Mouse (Mus musculus) megakaryocyte-erythroid progenitor cell, adult 5-6 weeks (primary cell): ENCODE measurements at regions not wholly inside any gene's neighbourhood (a gene's known extent, or its start where the extent isn't known, plus 50 kb on each side); places are given as distances from the start of the nearest gene placed in this dataset.

ENCODE experiments used
- ATAC-seq: replicated peaks from 2 replicates; pipeline ENCODE4 v1.8.0; 2016; ENCODE audit warnings: mild to moderate bottlenecking, inconsistent platforms; ENCODE audit not compliant: severe bottlenecking, poor library complexity, low FRiP score, low TSS enrichment

DNA sequence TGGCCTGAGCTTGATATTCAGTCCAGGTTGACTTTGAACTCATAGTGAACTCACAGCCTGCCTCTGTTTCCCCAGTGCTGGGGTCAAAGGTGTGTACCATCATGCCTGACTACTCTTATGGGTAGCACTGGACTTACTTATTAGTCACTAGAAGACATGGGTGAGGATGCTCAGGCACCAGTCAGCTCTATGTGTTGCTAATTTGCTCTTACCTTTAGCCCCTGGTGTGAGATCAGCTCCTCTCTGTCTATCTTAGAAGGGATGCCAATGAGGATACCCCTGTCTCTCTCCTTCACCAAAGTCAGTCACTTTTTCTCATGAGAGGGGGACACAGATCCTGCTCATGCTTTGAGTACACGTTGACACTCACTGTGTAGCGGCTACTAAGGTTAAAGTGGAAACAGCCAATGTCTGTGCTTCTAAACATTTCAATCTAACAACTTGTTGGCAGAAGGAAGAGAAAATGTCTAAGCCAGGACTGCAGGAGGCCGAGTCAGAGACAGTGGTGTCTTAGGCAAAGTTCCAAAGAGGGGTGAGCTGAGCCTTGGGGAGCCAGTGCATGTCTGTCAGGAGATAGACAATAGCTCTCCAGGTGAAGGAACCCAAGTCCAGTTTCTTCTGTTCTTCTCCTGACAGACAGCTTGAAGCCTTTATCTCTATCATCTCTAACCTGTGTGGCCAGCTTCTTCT is 78.2 kb upstream of the Mkln1 start:
- ATAC-seq, result no peak

DNA sequence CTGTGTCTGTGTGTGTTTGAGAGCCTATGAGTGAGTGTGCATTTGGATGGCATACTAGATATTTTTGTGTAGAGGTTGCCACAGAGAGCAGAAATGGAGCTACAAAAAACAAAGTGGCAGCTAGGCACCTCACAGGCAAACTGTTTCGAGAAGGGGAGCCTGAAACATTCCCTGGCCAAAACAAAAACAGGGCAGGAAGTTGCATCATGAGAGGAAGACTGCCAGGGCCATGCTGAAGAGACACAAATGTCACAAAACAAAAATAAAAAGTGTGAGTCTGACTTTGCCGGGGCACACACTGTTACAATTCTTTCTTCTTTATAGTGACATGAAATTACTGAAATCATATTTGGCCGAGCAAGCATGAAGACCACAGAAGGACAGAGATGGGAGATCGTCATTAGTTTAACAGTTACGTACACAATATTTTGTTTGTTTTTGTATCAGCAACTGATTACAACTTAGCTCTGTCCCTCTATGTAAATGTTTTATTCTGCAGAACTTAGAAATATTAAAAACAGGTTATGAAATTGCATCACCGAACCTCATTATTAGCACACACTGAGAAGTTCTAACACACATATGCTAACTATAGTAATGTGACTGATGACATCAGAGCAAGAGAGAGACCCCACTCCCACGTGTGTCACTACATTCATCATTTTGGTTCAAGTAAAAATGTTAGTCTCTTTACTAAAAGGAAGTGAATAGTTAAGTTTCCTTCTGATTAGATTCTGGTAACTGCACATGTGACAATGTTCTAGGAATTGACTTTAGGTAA is 77.3 kb upstream of the Mkln1 start:
- ATAC-seq, result no peak

DNA sequence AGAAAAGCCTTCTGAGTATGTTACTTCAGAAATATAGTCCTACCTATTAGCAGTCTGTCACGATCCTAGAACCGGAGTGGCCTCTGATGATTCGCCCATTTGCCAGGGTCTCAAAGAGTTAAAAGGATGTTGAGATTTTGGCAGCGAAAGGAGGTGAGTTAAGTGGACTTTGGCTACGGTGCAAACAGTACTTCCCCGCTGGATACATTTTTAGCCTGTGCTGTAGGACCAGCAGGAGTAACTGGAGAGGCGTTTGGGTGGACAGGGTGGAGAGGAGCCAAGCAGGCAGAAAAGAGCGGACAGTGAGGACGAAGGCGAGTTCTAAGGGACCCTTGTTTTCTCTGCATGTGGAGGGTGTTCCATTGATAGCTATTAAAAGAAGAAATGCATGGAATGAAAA is 76.6 kb upstream of the Mkln1 start:
- no peak for ATAC-seq

DNA sequence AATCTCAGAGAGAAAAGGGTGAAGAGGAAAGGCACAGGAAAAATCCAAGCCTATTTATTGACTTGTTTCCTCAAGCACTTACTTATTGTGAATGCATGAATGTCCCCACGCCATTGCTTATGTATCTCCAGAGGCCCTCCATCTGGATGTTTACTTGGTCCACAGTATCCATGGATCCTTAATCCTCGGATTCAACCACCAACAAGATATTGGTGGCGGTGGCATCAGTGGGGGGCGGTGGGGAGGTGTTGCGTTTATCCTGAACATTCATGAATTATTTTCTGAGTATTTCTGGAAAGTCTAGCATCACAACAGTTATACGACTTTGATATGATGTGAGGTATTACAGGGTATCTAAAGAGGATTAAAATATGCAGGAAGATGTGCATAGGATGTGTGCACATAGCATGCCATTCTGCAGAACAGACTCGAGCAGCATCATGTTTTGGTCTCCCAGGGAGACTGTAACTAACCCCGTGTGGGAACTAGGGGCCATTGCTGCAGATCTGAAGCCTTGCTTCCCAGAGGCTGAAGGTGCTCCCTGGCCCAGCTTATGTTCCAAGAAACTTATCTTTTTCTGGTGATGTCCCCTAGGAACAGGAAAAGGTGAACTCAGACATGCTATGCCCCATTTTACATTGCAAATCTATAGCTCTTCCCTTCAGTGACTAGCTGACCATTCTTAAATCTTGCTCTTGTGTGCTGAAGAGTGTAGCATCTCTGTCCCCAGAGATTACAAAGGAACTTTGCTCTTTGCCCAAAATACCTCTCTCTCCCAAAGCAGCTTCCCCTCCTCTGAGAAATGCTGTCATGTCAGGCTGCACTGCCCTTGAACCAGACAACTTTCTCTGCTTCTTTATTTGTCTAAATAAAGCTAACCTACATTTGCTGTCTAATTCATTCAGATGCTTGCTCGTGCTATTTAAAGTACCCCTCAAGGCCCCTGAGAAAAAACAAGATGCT is 75.0 kb upstream of the Mkln1 start:
- ATAC-seq, result no peak

- ATAC-seq, result no peak
These were observed 73.8 kb upstream of the Mkln1 start for GRCm38 (mm10) chr6:31324717-31325116.

GRCm38 (mm10) chr6:31325621-31326020 is 72.9 kb upstream of the Mkln1 start:
- no peak for ATAC-seq

DNA sequence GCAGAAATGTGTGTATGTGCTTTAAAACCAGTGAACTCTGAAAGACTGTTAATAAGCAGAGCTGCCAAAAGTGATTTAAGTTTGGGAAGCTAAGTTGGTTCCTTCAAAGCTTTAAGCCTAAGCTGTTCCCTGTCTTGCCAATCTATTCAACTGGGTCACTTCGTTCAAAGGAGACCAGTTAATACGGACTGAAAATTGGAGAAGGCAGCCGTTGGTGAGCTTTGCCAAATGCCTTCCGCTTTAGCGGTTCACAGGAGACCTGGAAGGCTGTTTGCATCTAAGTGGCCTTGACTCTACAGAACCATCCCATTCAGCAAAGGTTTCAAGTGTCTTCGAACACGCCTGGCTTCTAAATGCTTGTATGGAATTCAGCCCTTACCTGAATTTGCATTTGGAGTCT is 68.2 kb upstream of the Mkln1 start:
- no peak for ATAC-seq

GRCm38 (mm10) chr6:31330868-31331267 is 67.7 kb upstream of the Mkln1 start:
- ATAC-seq, result no peak

DNA sequence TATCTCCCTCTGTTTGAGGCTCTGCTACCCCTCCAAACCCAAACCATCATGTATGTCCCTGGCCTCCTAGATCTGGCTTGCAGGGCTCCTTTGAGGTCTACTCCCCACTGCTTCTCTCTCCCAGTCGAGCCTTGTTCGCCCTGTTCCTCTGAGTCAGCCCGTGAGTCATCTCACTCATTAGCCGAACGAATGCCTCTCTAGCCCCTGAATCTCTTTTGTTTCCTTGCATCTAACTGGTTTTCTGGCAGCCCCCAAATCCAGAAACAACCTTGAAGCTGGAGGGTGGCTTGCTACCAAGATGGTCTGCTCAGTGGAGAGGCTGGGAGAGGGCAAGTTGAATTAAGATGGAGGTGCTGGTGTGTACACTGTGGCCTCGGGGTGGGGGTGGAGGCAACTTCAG is 66.3 kb upstream of the Mkln1 start:
- ATAC-seq, result no peak

DNA sequence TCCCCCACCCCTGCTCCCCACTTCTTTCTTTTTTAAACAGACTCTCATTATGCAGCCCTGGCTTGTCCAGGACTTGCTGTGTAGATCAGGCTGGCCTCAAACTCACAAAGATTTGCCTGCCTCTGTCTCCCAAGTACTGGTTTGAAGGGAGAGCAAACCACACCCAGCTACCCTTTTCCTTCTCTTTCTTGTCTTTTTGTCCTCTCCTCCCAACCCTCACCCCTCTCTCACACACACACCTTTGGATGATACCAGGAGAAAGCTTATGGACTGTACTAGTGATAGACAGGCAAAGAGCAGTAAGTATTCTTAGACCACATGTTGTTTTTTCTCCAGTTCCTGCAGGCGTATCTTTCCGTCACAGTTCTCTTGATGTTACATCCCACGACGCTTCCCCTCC is 65.8 kb upstream of the Mkln1 start:
- ATAC-seq, result no peak

DNA sequence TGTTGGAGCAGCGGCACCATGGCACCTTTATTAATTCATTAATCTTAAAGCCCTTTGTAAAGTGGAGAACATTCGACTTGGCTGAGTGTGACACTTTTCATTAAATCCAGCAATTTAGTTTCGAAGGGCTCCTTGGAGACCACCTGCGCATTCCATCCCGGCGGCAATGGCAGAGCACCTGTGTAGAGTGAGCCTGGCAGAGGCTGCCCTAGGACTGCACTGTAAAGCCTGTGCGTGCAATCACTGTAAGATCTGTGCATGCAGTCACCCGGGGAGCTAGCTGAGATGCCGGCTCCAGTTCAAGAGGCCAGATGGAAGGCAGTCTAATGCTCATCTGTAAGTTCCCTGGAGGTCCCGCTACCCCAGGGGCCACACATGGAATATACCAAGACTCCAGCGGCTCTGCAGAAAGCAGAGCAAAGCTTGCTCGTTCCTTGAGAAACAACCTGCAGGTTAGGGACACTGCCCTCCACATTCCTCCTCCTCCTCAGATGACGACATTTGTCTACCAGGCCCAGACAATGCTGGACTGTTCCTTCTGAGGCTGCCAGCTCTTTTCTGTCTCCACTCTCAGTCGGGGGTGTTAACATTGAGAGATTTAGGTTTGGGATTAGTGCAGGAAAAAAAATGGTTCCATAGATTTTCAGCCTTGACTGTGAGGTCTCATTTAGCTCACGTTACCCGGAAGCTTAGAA is 65.2 kb upstream of the Mkln1 start:
- ATAC-seq, result no peak

DNA sequence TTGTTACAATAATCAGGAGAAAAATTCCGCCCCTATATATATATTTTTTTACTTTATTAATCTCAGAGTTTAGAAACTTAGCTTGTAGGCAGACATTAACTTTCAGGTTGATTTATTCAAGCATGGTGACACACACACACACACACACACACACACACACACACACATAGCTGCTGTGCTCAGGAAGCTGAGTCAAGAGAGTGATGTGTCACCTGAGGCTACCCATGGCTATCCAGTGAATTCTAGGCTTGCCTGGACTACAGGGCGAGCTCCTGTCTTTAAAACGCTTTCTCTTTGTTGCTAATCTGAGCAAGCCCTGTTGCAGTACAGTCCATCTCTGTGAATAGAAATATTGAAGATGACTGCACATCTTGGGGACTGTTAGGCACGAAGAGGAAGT is 64.4 kb upstream of the Mkln1 start:
- ATAC-seq, result no peak

DNA sequence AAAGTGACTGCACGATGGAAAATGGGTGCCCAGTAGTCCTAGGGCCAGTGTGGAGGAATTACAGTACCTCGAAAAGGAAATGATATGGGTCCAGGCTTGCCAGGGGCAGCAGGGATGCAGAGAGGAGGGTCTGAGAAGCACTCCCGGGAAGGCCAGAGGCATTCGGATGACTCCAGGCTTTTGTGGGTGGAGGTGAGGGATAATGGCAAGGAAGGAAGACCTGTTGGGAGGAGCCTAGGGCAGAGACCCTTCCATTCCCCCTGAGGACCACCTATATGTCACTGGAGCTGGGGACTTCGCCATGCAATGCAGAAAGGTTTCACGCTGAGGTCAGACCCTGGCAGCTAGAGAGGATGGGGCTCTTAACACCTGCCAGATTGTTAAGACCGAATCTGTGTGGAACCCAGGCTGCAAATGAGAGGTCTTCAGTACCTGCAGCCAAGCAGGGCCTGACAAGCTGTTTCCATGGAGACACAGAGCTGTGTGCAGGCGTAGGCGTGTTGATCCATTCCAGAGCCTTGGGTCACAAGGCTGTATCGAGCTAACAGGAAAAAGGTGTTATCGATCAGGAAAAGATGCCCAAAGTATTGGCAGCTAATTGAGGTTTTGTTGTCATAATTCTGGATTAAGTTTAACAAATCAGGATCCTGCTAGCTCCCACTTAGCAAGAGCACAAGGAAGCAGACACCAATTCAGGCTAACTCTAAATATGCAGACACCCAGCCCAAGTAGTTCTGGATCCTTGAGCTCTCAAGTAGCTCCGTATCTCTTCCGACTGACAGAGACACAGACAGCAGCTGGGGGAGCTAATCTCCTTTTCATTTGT is 59.2 kb upstream of the Mkln1 start:
- no peak for ATAC-seq

GRCm38 (mm10) chr6:31339948-31340250 is 58.6 kb upstream of the Mkln1 start:
- ATAC-seq, result no peak

DNA sequence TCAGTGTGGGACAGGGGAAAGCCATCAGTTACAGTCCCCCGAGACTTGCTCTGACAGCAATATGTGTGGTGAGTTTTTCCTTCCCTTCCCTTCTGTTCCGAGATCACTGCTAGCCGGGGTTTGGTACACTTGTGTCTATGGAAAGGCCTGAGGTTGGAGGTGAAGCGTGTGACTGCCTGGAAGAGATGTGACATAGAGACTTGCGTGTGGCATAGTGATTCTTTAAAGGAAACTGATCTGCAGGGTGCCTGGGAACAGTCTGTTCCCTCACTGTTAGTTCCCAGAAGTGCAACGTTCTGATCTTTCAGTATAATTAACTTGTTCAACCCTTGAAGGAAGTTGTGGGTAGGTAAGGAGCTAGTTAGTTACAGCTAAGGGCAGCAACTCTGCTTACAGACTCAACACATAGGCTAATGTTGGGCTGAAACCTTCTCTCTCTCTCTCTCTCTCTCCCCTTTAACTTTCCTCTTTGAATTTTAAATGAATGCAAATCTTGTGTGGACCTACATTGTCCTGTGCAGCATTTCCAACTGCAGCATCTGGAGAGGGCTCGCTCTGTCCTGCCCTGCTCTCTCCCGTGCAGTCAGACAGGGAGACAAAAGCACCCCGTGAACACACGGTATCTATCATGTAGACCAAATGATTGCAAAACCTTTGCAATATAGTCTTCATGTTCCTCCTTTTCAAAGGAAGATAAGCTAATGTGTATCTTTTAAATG is 53.0 kb upstream of the Mkln1 start:
- no peak for ATAC-seq

DNA sequence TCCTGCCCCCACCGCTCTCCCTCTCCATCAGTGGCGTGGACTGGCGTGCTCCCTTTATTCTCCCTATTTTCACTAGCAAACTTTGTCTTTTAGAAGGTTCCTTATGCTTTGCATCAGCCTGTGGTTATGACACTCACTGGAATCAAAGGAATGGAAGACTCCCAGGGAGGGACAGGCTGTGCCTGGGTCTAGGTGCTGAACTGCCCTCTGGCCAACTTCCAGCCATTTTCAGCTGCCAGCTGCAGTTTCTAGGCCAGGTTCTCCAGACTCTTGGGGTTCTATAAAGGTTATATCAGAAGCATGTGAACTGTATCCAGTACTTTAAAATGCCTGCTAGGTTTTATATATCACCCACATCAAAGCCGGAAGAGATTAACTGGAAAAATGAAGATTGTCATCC is 50.2 kb upstream of the Mkln1 start:
- ATAC-seq, result no peak
